In genomic region chr3:17848181-17848580, GRCm38 (mm10) we compare ENCODE assay signal across 8 mouse cellular contexts.
DNase-seq lines count a peak whose midpoint lies in the region; ATAC-seq and TF ChIP-seq lines count a peak whose summit lies in the region.
"Had no signal": no experiment of that assay in that cellular context is flagged by ENCODE, and none has a peak within 500 bp of the region (broad histone marks: within the 10 kb centered on the region; RNA-seq: fewer than 3 reads in every experiment).

No protein-coding gene starts in this region.

- peak in 1 of 2 experiments; percentile 19 for DNase-seq in layer of hippocampus, adult 2 months (ENCODE audit: low spot score in 2 of 2)
- no peak for DNase-seq in layer of hippocampus, adult 9-10 months (ENCODE audit: low spot score)
- no peak for DNase-seq in Patski (ENCODE audit: low read depth, low spot score)
- no peak for DNase-seq in spleen, postnatal 10 days (ENCODE audit: low spot score in 2 of 2)
- DNase-seq in heart, adult 11 months, result no peak
- DNase-seq: liver, embryonic 13.5 days had no signal

- H3K27me3 ChIP-seq in E14TG2a.4 (ENCODE audit: insufficient read depth, low read length) (no peaks in the 10 kb centered on the region), Patski (peaks cover 28% of the 10 kb centered on the region)
- no peaks in the 10 kb centered on the region for H3K27me3 ChIP-seq in forebrain, embryonic 15.5 days
- H3K27me3 ChIP-seq: liver, embryonic 13.5 days had no signal

- H3K36me3 ChIP-seq in E14TG2a.4 (ENCODE audit: insufficient read depth, low read length), result no peaks in the 10 kb centered on the region
- H3K36me3 ChIP-seq in forebrain, embryonic 15.5 days, result no peaks in the 10 kb centered on the region
- H3K36me3 ChIP-seq: liver, embryonic 13.5 days had no signal

- H3K9ac ChIP-seq in forebrain, embryonic 15.5 days (replicated peaks), result no peak overlapping the region
- H3K9ac ChIP-seq: liver, embryonic 13.5 days had no signal

- peak overlapping the region; percentile 12 for H3K27ac ChIP-seq in layer of hippocampus, adult 2 months
- peak overlapping the region; percentile 66 for H3K27ac ChIP-seq in forebrain, embryonic 15.5 days (replicated peaks)
- H3K27ac ChIP-seq: liver, embryonic 13.5 days had no signal

- peaks cover 40% of the 10 kb centered on the region for H3K4me1 ChIP-seq in E14TG2a.4 (replicated peaks; ENCODE audit: low read depth, low read length)
- peaks cover 10% of the 10 kb centered on the region; the same call in 1 of the 2 replicates for H3K4me1 ChIP-seq in forebrain, embryonic 15.5 days
- H3K4me1 ChIP-seq: liver, embryonic 13.5 days had no signal

- H3K4me2 ChIP-seq in forebrain, embryonic 15.5 days (replicated peaks), result no peak overlapping the region
- H3K4me2 ChIP-seq: liver, embryonic 13.5 days had no signal

- ATAC-seq in Patski, result no peak
- peak; percentile 19; the same call in 1 of the 2 replicates for ATAC-seq in forebrain, embryonic 15.5 days (replicated peaks)

- no peaks in the 10 kb centered on the region for H3K9me3 ChIP-seq in E14TG2a.4 (ENCODE audit: low read length)
- no peaks in the 10 kb centered on the region for H3K9me3 ChIP-seq in forebrain, embryonic 15.5 days
- H3K9me3 ChIP-seq: liver, embryonic 13.5 days had no signal

- H3K4me3 ChIP-seq in layer of hippocampus, adult 2 months, result no peak overlapping the region
- no peak overlapping the region for H3K4me3 ChIP-seq in E14TG2a.4 (replicated peaks; ENCODE audit: low read length)
- no peak overlapping the region for H3K4me3 ChIP-seq in forebrain, embryonic 15.5 days
- H3K4me3 ChIP-seq: liver, embryonic 13.5 days had no signal

- POLR2A ChIA-PET in Patski (lab: Charles Lee), result no interaction called here

- CTCF ChIA-PET in Patski (lab: Charles Lee), result interaction anchor here (0.6 to 3.6 kb wide), 6 partner anchors 9 to 1138 kb away, joined by 3 to 15 read pairs (median 5); no protein-coding TSS in a partner anchor

- in situ Hi-C loops in Patski (cut with MboI; ENCODE audit: low pct_unique_long_range_greater_than_20kb), result loop anchor here (25.0 kb wide), 1 partner anchor 1214 kb away; no protein-coding TSS in a partner anchor

- peak; percentile 85 for TF ChIP-seq CTCF in layer of hippocampus, adult 2 months (conservative IDR thresholded peaks at IDR 0.05)
- TF ChIP-seq CTCF in E14TG2a.4 (conservative IDR thresholded peaks at IDR 0.05; ENCODE audit: low read length) (peak; percentile 91), Patski (IDR thresholded peaks at IDR 0.05) (peak; percentile 57)
